Mouse (Mus musculus): ENCODE data around the gene Nufip1. TPM values are rescaled to one million over a fixed set of nuclear protein-coding genes. Genes with fewer than 3 reads are reported as not detected.

Nufip1 gene
- total and polyA plus RNA-seq, 3 experiments: 20.6 to 36.5 (median 21.6) TPM

DNA sequence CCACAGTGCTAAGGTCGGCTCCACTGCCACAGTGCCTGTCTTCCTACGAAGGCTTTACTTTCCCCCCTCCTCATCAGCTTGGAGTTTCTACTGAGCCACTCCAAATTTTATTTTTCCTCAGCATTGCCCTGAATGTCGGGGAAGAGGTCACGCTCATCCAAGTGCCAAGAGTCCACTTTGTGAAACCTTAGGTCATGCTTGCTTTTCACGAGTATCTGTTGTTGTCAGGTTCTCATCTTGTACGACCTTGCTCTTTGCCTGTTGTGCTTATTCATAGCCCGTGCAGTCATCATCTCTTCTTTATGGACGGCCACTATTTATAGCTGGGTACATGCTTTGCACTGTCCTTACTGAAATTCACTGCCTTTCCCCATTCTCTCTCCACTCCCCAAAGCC is 12.0 kb downstream of the Nufip1 start:
- no peak overlapping the region for H3K9ac ChIP-seq (ENCODE audit: control insufficient read depth, low read depth, low read length, poor library complexity, severe bottlenecking)
- no peak for DNase-seq (ENCODE audit: low read depth, low spot score)
- peaks cover 5% of the 10 kb centered on the region for H3K79me2 ChIP-seq (ENCODE audit: control insufficient read depth, insufficient read depth, low read length, poor library complexity)
- no peak for TF ChIP-seq E2F4 (IDR thresholded peaks at IDR 0.05; ENCODE audit: borderline replicate concordance, low read depth, low read length)
- no peak for TF ChIP-seq MXI1 (IDR thresholded peaks at IDR 0.05; ENCODE audit: low read depth, low read length)
- TF ChIP-seq NELFE (IDR thresholded peaks at IDR 0.05; ENCODE audit: low read depth, low read length): no peak
- H3K4me3 ChIP-seq (ENCODE audit: control insufficient read depth in 1 of 2, insufficient read depth in 1 of 2, low read depth in 2 of 2, low read length in 2 of 2): no peak overlapping the region
- H3K36me3 ChIP-seq (ENCODE audit: control insufficient read depth in 1 of 2, insufficient read depth in 2 of 2, low read length in 2 of 2): peaks cover 11 to 33% of the 10 kb centered on the region in 2 experiments
- 0 out of 4 replicates have a peak, but pooled peaks cover 1 to 5% of the 10 kb centered on the region in 2 experiments for H3K4me1 ChIP-seq (ENCODE audit: control insufficient read depth in 1 of 2, insufficient read depth in 2 of 2, low read length in 2 of 2)
- no peak overlapping the region for H3K27ac ChIP-seq (ENCODE audit: control insufficient read depth, low read depth, low read length)
- no peaks in the 10 kb centered on the region for H3K9me3 ChIP-seq (replicated peaks; ENCODE audit: insufficient read depth, low read length)
- H3K27me3 ChIP-seq (ENCODE audit: control insufficient read depth in 1 of 2, insufficient read depth in 2 of 2, low read length in 2 of 2): no peaks in the 10 kb centered on the region

DNA sequence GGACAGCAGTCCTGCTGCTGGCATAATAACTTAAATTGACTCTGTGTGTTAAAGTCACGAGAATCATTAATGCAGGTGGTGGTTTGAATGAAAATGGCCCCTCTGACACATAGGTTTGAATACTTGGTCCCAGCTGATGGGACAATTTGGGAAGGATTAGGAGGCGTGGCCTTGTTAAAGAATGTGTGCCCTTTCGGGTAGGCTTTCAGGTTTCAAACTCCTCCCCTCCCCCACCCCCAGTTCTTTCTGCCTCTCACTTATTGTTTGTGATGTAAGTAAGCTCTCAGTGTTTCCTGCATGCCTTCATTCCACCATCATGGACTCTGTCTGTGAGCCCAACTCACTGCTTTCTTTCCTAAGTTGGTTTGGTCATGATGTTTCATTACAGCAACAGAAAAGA is 16.6 kb downstream of the Nufip1 start:
- H3K9me3 ChIP-seq (replicated peaks; ENCODE audit: insufficient read depth, low read length): no peaks in the 10 kb centered on the region
- no peak overlapping the region for H3K9ac ChIP-seq (ENCODE audit: control insufficient read depth, low read depth, low read length, poor library complexity, severe bottlenecking)
- H3K36me3 ChIP-seq (ENCODE audit: control insufficient read depth in 1 of 2, insufficient read depth in 2 of 2, low read length in 2 of 2): peaks cover 18 to 49% of the 10 kb centered on the region in 2 experiments
- H3K27ac ChIP-seq (ENCODE audit: control insufficient read depth, low read depth, low read length): no peak overlapping the region
- DNase-seq (ENCODE audit: low read depth, low spot score): no peak
- peaks cover 4 to 8% of the 10 kb centered on the region in 2 experiments; a peak in 2 of 4 replicates for H3K4me1 ChIP-seq (ENCODE audit: control insufficient read depth in 1 of 2, insufficient read depth in 2 of 2, low read length in 2 of 2)
- H3K4me3 ChIP-seq (ENCODE audit: control insufficient read depth in 1 of 2, insufficient read depth in 1 of 2, low read depth in 2 of 2, low read length in 2 of 2): no peak overlapping the region
- H3K27me3 ChIP-seq (ENCODE audit: control insufficient read depth in 1 of 2, insufficient read depth in 2 of 2, low read length in 2 of 2): no peaks in the 10 kb centered on the region
- TF ChIP-seq ZC3H11A (IDR thresholded peaks at IDR 0.05; ENCODE audit: low read depth, low read length): no peak
- TF ChIP-seq JUND (IDR thresholded peaks at IDR 0.05; ENCODE audit: low read depth, low read length): no peak
- no peak for TF ChIP-seq HCFC1 (IDR thresholded peaks at IDR 0.05; ENCODE audit: low read depth, low read length)
- no peak for TF ChIP-seq ZNF384 (IDR thresholded peaks at IDR 0.05; ENCODE audit: low read depth, low read length)
- H3K79me2 ChIP-seq (ENCODE audit: control insufficient read depth, insufficient read depth, low read length, poor library complexity): peaks cover 4% of the 10 kb centered on the region

DNA sequence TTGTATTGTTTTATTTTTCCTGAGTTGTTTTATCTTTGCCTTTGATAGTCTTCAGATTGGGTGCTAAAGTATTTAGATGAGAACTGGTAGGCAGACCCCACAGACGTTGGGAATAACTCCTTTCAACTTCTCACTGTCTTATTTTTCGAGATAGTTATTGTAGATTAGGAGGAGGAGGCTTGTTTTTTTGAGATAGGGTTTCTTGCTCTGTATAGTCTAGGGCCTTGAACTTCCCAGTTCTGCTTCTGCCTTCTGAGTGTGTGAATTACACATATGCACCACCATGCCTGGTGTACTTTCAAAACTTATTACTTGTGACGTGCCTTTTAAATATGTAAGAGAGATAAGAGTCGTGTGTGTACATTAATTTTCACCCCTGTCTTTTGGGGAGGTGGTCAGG is 17.5 kb downstream of the Nufip1 start:
- H3K9me3 ChIP-seq (replicated peaks; ENCODE audit: insufficient read depth, low read length): no peaks in the 10 kb centered on the region
- peak overlapping the region; percentile 35; the same call in 1 of the 2 replicates for H3K27ac ChIP-seq (ENCODE audit: control insufficient read depth, low read depth, low read length)
- H3K4me3 ChIP-seq (ENCODE audit: control insufficient read depth in 1 of 2, insufficient read depth in 1 of 2, low read depth in 2 of 2, low read length in 2 of 2): no peak overlapping the region
- peaks cover 4 to 8% of the 10 kb centered on the region in 2 experiments; a peak in 2 of 4 replicates for H3K4me1 ChIP-seq (ENCODE audit: control insufficient read depth in 1 of 2, insufficient read depth in 2 of 2, low read length in 2 of 2)
- H3K79me2 ChIP-seq (ENCODE audit: control insufficient read depth, insufficient read depth, low read length, poor library complexity): peaks cover 2% of the 10 kb centered on the region; the same call in 1 of the 2 replicates
- H3K36me3 ChIP-seq (ENCODE audit: control insufficient read depth in 1 of 2, insufficient read depth in 2 of 2, low read length in 2 of 2): peaks cover 18 to 51% of the 10 kb centered on the region in 2 experiments
- no peaks in the 10 kb centered on the region for H3K27me3 ChIP-seq (ENCODE audit: control insufficient read depth in 1 of 2, insufficient read depth in 2 of 2, low read length in 2 of 2)
- peak; percentile 43 for DNase-seq (ENCODE audit: low read depth, low spot score)
- H3K9ac ChIP-seq (ENCODE audit: control insufficient read depth, low read depth, low read length, poor library complexity, severe bottlenecking): no peak overlapping the region
- 0 out of 2 replicates have a peak, but pooled peaks have one; percentile 8 for TF ChIP-seq MYB (IDR thresholded peaks at IDR 0.05; ENCODE audit: low read depth, low read length)
- TF ChIP-seq SIN3A (IDR thresholded peaks at IDR 0.05; ENCODE audit: low read length): 0 out of 2 replicates have a peak, but pooled peaks have one; percentile 44
- no peak for TF ChIP-seq MAX (IDR thresholded peaks at IDR 0.05; ENCODE audit: low read length)
- no peak for TF ChIP-seq GABPA (IDR thresholded peaks at IDR 0.05; ENCODE audit: low read depth, low read length)
- 0 out of 2 replicates have a peak, but pooled peaks have one; percentile 23 for TF ChIP-seq TCF12 (IDR thresholded peaks at IDR 0.05; ENCODE audit: low read depth, low read length)
- no peak for TF ChIP-seq ZNF384 (IDR thresholded peaks at IDR 0.05; ENCODE audit: low read depth, low read length)
- peak; percentile 53 for TF ChIP-seq GATA1 (IDR thresholded peaks at IDR 0.05; ENCODE audit: low read depth, low read length)
- TF ChIP-seq MXI1 (IDR thresholded peaks at IDR 0.05; ENCODE audit: low read depth, low read length): peak; percentile 46; the same call in 1 of the 2 replicates
- TF ChIP-seq EP300 (IDR thresholded peaks at IDR 0.05; ENCODE audit: low read depth in 1 of 2, low read length in 2 of 2): peak; percentile 51 to 55; a peak in 2 of 4 replicates
- peak; percentile 36; the same call in 1 of the 2 replicates for TF ChIP-seq ETS1 (IDR thresholded peaks at IDR 0.05; ENCODE audit: low read depth, low read length)

Measured in MEL (cell line).